Mouse (Mus musculus) ES-Bruce4 (cell line): ENCODE measurements around the gene Arid2. TPM values are rescaled to one million over a fixed set of nuclear protein-coding genes. Genes with fewer than 3 reads are reported as not detected.
"Not testable (repeated sequence)": the region's sequence is repeated elsewhere in the genome, so short reads cannot be mapped to it uniquely, and the experiment has no call there.

Experiments used
- H3K27ac ChIP-seq: 2 replicates; pipeline ENCODE4 v1.5.1; 2012; ENCODE audit warnings: low read length, inconsistent platforms; ENCODE audit not compliant: insufficient read depth
- H3K27me3 ChIP-seq: 2 replicates; pipeline ENCODE4 v1.6.1; 2012; ENCODE audit warnings: mild to moderate bottlenecking, low read length, inconsistent platforms; ENCODE audit not compliant: control insufficient read depth, poor library complexity, insufficient read depth, severe bottlenecking
- H3K36me3 ChIP-seq: 2 replicates; pipeline ENCODE4 v1.6.1; 2012; ENCODE audit warnings: inconsistent platforms, mild to moderate bottlenecking, low read length, moderate library complexity; ENCODE audit not compliant: control insufficient read depth, poor library complexity, insufficient read depth, severe bottlenecking
- H3K4me1 ChIP-seq: one replicate; pipeline ENCODE4 v1.8.1; 2011; ENCODE audit warnings: low read length; ENCODE audit not compliant: control insufficient read depth, insufficient read depth
- H3K4me3 ChIP-seq: 2 replicates; pipeline ENCODE4 v1.5.1; 2011; ENCODE audit warnings: low read depth, mild to moderate bottlenecking, low read length
- H3K9ac ChIP-seq: 2 replicates; pipeline ENCODE4 v1.6.1; 2012; ENCODE audit warnings: low read depth, mild to moderate bottlenecking, inconsistent platforms; ENCODE audit not compliant: poor library complexity, severe bottlenecking
- H3K9me3 ChIP-seq: replicated peaks from 2 replicates; pipeline ENCODE4 v1.6.1; 2012; ENCODE audit warnings: mild to moderate bottlenecking, low read length, inconsistent platforms; ENCODE audit not compliant: control insufficient read depth, poor library complexity, insufficient read depth, severe bottlenecking
- CTCF ChIP-seq: IDR thresholded peaks from one replicate; pipeline ENCODE4 v1.8.1; 2011; ENCODE audit warnings: low read depth, low read length
- EP300 ChIP-seq: IDR thresholded peaks from 2 replicates; pipeline ENCODE4 v1.6.1; 2011; ENCODE audit warnings: low read depth, low read length; ENCODE audit not compliant: insufficient read depth
- POLR2A ChIP-seq: IDR thresholded peaks from one replicate; pipeline ENCODE4 v1.8.1; 2011; ENCODE audit warnings: low read length; ENCODE audit not compliant: insufficient read depth
- polyA plus RNA-seq: library from polyadenylated mRNA; stranded (reverse); fragments of >200 nt; gene quantifications from 2 replicates; pipeline ENCODE4 v1.2.4, GENCODE M21; 2011; ENCODE audit warnings: low read depth; ENCODE audit not compliant: missing spikeins, insufficient read depth, insufficient read length

The Arid2 gene
- 78.4 and 81.5 TPM in 2 replicates for polyA plus RNA-seq

GRCm38 (mm10) chr15:96287369-96287975 lies at the start of gene Arid2:
Gene Arid2, plus strand, starts transcription at chr15:96287518.
- no peaks in the 10 kb centered on the region for H3K9me3 ChIP-seq
- H3K27me3 ChIP-seq, result no peaks in the 10 kb centered on the region
- H3K4me3 ChIP-seq, result peak within 1 kb of the TSS; percentile 97
- H3K36me3 ChIP-seq, result no peaks in the 10 kb centered on the region; the same call in 1 of the 2 replicates
- no peaks in the 10 kb centered on the region for H3K4me1 ChIP-seq
- H3K27ac ChIP-seq, result peak within 1 kb of the TSS; percentile 98
- H3K9ac ChIP-seq, result peak within 1 kb of the TSS; percentile 100
- TF ChIP-seq CTCF (no peak), POLR2A (no peak), EP300 (no peak)

- TF ChIP-seq EP300 (no peak), POLR2A (no peak), CTCF (no peak)
- Histone ChIP-seq H3K27ac (no peak overlapping the region), H3K9me3 (peaks cover 29% of the 10 kb centered on the region), H3K4me3 (no peak overlapping the region), H3K36me3 (no peaks in the 10 kb centered on the region), H3K9ac (no peak overlapping the region), H3K27me3 (no peaks in the 10 kb centered on the region), H3K4me1 (no peaks in the 10 kb centered on the region)
These were observed 49.2 kb upstream of the Arid2 start for GRCm38 (mm10) chr15:96238071-96238470.

- H3K9me3 ChIP-seq, result peaks cover 31% of the 10 kb centered on the region
- H3K27me3 ChIP-seq, result no peaks in the 10 kb centered on the region
- H3K27ac ChIP-seq, result peak overlapping the region; percentile 91
- H3K4me1 ChIP-seq, result peaks cover 2% of the 10 kb centered on the region
- H3K36me3 ChIP-seq, result no peaks in the 10 kb centered on the region
- no peak overlapping the region for H3K4me3 ChIP-seq
- no peak for TF ChIP-seq POLR2A
- 0 out of 2 replicates have a peak, but pooled peaks have one; percentile 23 for TF ChIP-seq EP300
- no peak overlapping the region for H3K9ac ChIP-seq
These were observed 43.1 kb upstream of the Arid2 start for GRCm38 (mm10) chr15:96244171-96244570.

- not testable (repeated sequence) for H3K36me3 ChIP-seq, H3K4me3 ChIP-seq, H3K4me1 ChIP-seq, H3K9ac ChIP-seq, H3K27me3 ChIP-seq
- peaks cover 31% of the 10 kb centered on the region for H3K9me3 ChIP-seq
- peak; percentile 98 for TF ChIP-seq EP300
- H3K27ac ChIP-seq, result peak overlapping the region; percentile 97
These were observed 42.6 kb upstream of the Arid2 start for GRCm38 (mm10) chr15:96244715-96245114.

GRCm38 (mm10) chr15:96253827-96254226 lies 33.5 kb upstream of the Arid2 start:
- Histone ChIP-seq H3K36me3 (no peaks in the 10 kb centered on the region), H3K9ac (peak overlapping the region; percentile 72), H3K9me3 (no peaks in the 10 kb centered on the region), H3K4me1 (peaks cover 10% of the 10 kb centered on the region), H3K4me3 (peak overlapping the region; percentile 21), H3K27ac (peak overlapping the region; percentile 92), H3K27me3 (no peaks in the 10 kb centered on the region)
- peak; percentile 94 for TF ChIP-seq EP300
- no peak for TF ChIP-seq CTCF
- no peak for TF ChIP-seq POLR2A

- Histone ChIP-seq H3K9ac (peak overlapping the region; percentile 72), H3K4me1 (peaks cover 10% of the 10 kb centered on the region), H3K27ac (peak overlapping the region; percentile 87), H3K27me3 (no peaks in the 10 kb centered on the region), H3K9me3 (no peaks in the 10 kb centered on the region), H3K4me3 (peak overlapping the region; percentile 21), H3K36me3 (no peaks in the 10 kb centered on the region)
- TF ChIP-seq CTCF, result no peak
- no peak for TF ChIP-seq EP300
- TF ChIP-seq POLR2A, result no peak
These were observed 33.0 kb upstream of the Arid2 start for GRCm38 (mm10) chr15:96254356-96254755.
